Mouse (Mus musculus) midbrain, embryonic 13.5 days (tissue): ENCODE measurements around the gene Lfng. TPM values are rescaled to one million over a fixed set of nuclear protein-coding genes. Genes with fewer than 3 reads are reported as not detected.

Experiments used
- ATAC-seq: fragments of 200-750 bp; cut with Nextera tagmentation; 2 replicates; pipeline ENCODE4 v1.8.0; 2017; ENCODE audit warnings: mild to moderate bottlenecking, moderate TSS enrichment, moderate library complexity
- H3K27ac ChIP-seq: fragments of 300-500 bp; sonication (generic); 2 replicates; pipeline ENCODE4 v1.5.1; 2015; ENCODE audit warnings: inconsistent platforms, mild to moderate bottlenecking, moderate library complexity
- H3K27me3 ChIP-seq: fragments of 300-500 bp; sonication (generic); 2 replicates; pipeline ENCODE4 v1.6.1; 2015; ENCODE audit warnings: mild to moderate bottlenecking, inconsistent platforms
- H3K36me3 ChIP-seq: fragments of 300-500 bp; sonication (generic); 2 replicates; pipeline ENCODE4 v1.6.1; 2015; ENCODE audit warnings: mild to moderate bottlenecking, inconsistent platforms
- H3K4me1 ChIP-seq: fragments of 300-500 bp; sonication (generic); replicated peaks from 2 replicates; pipeline ENCODE4 v1.6.1; 2015; ENCODE audit warnings: inconsistent platforms
- H3K4me2 ChIP-seq: fragments of 300-500 bp; sonication (generic); replicated peaks from 2 replicates; pipeline ENCODE4 v1.6.1; 2015; ENCODE audit warnings: moderate library complexity, mild to moderate bottlenecking, inconsistent platforms
- H3K4me3 ChIP-seq: fragments of 300-500 bp; sonication (generic); replicated peaks from 2 replicates; pipeline ENCODE4 v1.5.1; 2015; ENCODE audit warnings: mild to moderate bottlenecking, inconsistent platforms
- H3K9ac ChIP-seq: fragments of 300-500 bp; sonication (generic); replicated peaks from 2 replicates; pipeline ENCODE4 v1.6.1; 2015; ENCODE audit warnings: mild to moderate bottlenecking, inconsistent platforms
- H3K9me3 ChIP-seq: fragments of 300-500 bp; sonication (generic); 2 replicates; pipeline ENCODE4 v1.6.1; 2016; ENCODE audit warnings: mild to moderate bottlenecking, inconsistent platforms
- WGBS: fragments of 180-500 bp; shearing (Covaris S2); methylation state at CpG from one replicate; pipeline ENCODE4 v1.1.7; 2015; 5-methylcytosine and 5-hydroxymethylcytosine counted together
- polyA plus RNA-seq: library from polyadenylated mRNA; unstranded; fragments of >200 nt; fragmentation: Nextera tagmentation; extraction: Ambion mirVana; gene quantifications from 2 replicates; pipeline ENCODE4 v1.2.1, GENCODE M21; 2015

Gene Lfng
- polyA plus RNA-seq, 1 experiment from 2014 or later: 25.0 TPM

DNA sequence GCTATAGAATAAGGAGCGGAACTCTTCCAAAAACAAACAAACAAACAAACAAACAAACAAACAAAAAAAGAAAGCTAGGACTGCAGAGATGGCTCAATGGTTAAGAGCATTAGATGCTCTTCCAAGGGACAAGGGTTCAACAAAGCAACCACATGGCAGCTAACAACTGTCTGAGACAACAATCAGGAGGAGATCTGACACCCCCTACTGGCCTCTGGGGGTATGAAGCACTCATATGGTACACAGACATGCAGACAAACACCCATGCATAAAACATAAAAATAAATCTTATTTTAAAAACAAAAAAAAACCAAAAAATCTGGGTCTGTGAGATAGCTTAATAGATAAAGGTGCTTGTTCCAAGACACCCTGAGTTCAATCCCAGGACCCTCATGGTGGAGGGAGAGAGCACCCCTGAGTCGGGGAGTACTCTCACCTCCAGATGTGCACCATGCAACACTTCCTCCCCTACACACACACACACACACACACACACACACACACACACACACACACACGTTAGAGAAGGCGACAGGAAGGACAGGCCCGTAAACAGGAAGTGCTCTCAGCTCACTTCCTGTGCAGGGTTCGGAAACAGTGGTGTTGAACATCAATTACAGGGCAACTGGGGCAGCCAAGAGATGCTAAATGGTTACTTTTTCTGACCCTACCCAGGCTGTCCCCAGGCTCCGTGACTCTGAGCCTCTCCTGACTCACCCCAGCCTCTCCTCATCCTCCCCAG is 29.4 kb downstream of the Lfng start:
- Histone ChIP-seq H3K27me3 (no peaks in the 10 kb centered on the region), H3K9me3 (no peaks in the 10 kb centered on the region), H3K27ac (0 out of 2 replicates have a peak overlapping the region, but pooled peaks have one; percentile 4), H3K9ac (no peak overlapping the region), H3K4me3 (no peak overlapping the region), H3K4me2 (no peak overlapping the region), H3K4me1 (peaks cover 36% of the 10 kb centered on the region), H3K36me3 (peaks cover 88% of the 10 kb centered on the region)
- ATAC-seq: no peak
- WGBS: 93% methylated on average over 7 of the region's 7 CpGs

DNA sequence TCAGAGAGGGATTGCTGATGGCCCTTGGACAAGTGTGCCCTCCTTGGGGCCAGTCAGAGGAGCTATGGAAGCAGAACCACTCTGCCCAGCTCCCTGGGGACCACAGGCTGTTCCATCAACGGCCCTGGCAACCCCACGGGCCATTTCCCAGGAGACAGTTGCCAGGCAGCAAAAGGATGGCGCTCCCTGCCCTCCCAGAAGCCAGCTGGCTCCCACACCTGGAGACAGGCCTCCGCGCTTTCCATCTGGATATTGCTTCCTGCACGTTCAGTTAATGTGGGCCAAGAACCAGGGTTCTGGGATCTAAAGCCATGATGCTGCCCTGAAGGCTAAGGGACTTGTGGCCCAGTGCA is 29.9 kb downstream of the Lfng start:
- Histone ChIP-seq H3K4me3 (no peak overlapping the region), H3K27ac (0 out of 2 replicates have a peak overlapping the region, but pooled peaks have one; percentile 4), H3K9me3 (no peaks in the 10 kb centered on the region), H3K36me3 (peaks cover 82% of the 10 kb centered on the region), H3K4me2 (no peak overlapping the region), H3K9ac (no peak overlapping the region), H3K27me3 (no peaks in the 10 kb centered on the region), H3K4me1 (peaks cover 42% of the 10 kb centered on the region)
- ATAC-seq: no peak
- WGBS: 79% methylated on average over 6 of the region's 6 CpGs

DNA sequence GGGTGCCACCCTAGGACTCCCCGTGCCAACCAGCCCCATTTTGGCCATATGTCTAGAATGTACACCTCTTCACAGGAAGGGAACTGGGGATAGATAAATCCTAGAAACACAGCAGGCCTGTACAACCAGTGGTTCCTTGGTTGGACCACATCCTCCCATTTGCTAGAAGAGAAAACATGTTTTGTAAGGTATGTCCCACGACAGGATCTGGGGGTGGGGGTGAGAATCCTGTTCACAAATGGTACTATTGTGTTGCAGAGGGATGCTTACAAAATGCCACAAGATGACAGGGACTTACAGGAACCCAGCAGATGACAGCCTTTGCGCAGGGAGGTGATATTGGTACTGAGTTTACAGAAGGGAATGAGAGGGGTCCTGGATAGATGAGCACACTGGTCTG is 30.9 kb downstream of the Lfng start:
- no peaks in the 10 kb centered on the region for H3K27me3 ChIP-seq
- H3K4me1 ChIP-seq: peaks cover 51% of the 10 kb centered on the region
- H3K9ac ChIP-seq: no peak overlapping the region
- peaks cover 73% of the 10 kb centered on the region for H3K36me3 ChIP-seq
- no peak overlapping the region for H3K4me3 ChIP-seq
- no peak overlapping the region for H3K27ac ChIP-seq
- H3K9me3 ChIP-seq: no peaks in the 10 kb centered on the region
- H3K4me2 ChIP-seq: no peak overlapping the region
- ATAC-seq: no peak
- WGBS: 97% methylated on average over 3 of the region's 3 CpGs

DNA sequence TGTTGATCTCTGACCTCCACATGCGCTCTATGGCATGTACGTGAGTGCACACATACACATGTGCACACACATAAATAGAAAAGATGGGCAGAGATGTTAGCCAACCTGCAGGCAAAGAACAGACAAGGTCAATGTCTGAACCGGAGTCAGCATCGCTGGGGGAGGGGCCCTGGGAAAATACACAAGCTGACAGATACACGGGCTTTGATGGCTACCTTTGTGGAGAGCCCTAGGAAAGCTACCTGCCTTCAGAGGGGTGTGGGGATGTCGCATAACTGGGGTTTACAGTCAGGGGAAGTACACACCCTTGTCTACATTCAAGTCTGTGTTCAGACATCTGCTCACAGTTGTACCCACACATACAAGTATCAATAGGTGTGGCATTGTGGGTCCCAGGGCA is 31.4 kb downstream of the Lfng start:
- ATAC-seq: no peak
- Histone ChIP-seq H3K9ac (no peak overlapping the region), H3K4me2 (no peak overlapping the region), H3K27me3 (no peaks in the 10 kb centered on the region), H3K9me3 (no peaks in the 10 kb centered on the region), H3K4me3 (no peak overlapping the region), H3K36me3 (peaks cover 68% of the 10 kb centered on the region), H3K4me1 (peaks cover 56% of the 10 kb centered on the region), H3K27ac (no peak overlapping the region)
- WGBS: 92% methylated on average over 6 of the region's 6 CpGs

DNA sequence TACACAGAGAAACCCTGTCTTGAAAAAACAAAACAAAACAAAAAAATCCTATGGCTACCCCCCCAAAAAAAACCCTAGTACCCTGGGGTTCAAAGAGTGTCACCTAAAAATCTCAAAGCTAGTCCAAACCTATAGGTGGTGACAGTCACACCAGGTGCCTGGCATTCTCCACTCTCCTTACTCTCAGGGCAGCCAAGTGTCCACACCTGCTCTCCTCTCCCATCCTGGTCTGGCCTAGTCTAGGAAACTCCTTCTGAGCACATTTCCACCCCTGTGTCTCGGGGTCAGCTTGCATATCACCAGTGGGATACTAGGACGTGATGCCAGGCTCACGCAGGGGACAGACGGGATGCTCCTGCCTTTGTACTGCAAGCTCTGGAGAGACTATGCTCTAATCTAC is 32.2 kb downstream of the Lfng start:
- H3K4me3 ChIP-seq: no peak overlapping the region
- no peak overlapping the region for H3K27ac ChIP-seq
- peaks cover 67% of the 10 kb centered on the region for H3K36me3 ChIP-seq
- peaks cover 62% of the 10 kb centered on the region for H3K4me1 ChIP-seq
- no peak for ATAC-seq
- no peaks in the 10 kb centered on the region for H3K9me3 ChIP-seq
- H3K27me3 ChIP-seq: no peaks in the 10 kb centered on the region
- no peak overlapping the region for H3K4me2 ChIP-seq
- H3K9ac ChIP-seq: no peak overlapping the region
- 93% methylated on average over 4 of the region's 4 CpGs for WGBS

DNA sequence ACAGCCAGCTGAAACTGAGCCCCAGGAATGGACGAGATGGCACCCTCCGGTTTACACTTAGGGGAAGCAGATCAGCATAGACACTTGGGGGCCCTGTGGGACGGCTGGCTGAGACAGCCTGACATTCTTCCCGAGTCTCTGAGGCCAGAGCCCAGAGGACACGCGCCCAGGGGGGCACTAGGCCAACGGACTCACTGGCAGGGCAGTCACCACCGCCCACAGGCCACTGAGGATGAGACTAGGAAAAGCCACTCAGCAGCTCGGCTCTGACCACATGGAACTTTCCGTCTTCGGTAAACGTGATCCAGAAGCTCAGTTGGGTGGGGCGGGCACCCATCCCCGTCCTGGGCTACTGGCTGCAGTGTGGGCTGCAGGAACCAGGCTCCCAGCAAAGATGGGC is 32.8 kb downstream of the Lfng start:
- H3K9me3 ChIP-seq: no peaks in the 10 kb centered on the region
- no peak overlapping the region for H3K9ac ChIP-seq
- H3K36me3 ChIP-seq: peaks cover 67% of the 10 kb centered on the region
- no peaks in the 10 kb centered on the region for H3K27me3 ChIP-seq
- H3K27ac ChIP-seq: no peak overlapping the region
- H3K4me1 ChIP-seq: peaks cover 67% of the 10 kb centered on the region
- H3K4me2 ChIP-seq: no peak overlapping the region
- H3K4me3 ChIP-seq: no peak overlapping the region
- ATAC-seq: no peak
- WGBS: 84% methylated on average over 14 of the region's 14 CpGs

DNA sequence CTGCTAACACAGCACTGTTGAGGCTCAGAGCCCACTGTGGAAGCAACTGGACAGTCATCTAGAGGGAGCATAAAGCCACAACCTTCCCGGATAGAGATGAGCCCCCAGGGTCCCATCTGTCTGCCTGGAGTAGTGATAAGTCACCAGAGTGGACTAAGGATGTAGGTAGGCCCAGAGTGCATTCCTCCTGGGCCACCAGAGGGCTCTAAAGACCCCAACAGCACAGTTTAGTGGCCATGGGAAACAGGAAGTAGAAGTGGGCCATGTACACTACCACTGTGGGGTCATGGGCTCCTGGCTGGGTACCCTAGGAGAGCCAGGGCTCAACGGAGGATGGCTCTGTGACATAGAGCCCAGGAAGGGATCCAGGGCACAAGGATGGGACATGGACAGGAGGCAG is 33.7 kb downstream of the Lfng start:
- Histone ChIP-seq H3K4me1 (peaks cover 77% of the 10 kb centered on the region), H3K9ac (no peak overlapping the region), H3K27me3 (no peaks in the 10 kb centered on the region), H3K36me3 (peaks cover 66% of the 10 kb centered on the region), H3K27ac (no peak overlapping the region), H3K9me3 (no peaks in the 10 kb centered on the region), H3K4me2 (no peak overlapping the region), H3K4me3 (no peak overlapping the region)
- WGBS: 90% methylated on average over 2 of the region's 2 CpGs
- ATAC-seq: peak; percentile 9

DNA sequence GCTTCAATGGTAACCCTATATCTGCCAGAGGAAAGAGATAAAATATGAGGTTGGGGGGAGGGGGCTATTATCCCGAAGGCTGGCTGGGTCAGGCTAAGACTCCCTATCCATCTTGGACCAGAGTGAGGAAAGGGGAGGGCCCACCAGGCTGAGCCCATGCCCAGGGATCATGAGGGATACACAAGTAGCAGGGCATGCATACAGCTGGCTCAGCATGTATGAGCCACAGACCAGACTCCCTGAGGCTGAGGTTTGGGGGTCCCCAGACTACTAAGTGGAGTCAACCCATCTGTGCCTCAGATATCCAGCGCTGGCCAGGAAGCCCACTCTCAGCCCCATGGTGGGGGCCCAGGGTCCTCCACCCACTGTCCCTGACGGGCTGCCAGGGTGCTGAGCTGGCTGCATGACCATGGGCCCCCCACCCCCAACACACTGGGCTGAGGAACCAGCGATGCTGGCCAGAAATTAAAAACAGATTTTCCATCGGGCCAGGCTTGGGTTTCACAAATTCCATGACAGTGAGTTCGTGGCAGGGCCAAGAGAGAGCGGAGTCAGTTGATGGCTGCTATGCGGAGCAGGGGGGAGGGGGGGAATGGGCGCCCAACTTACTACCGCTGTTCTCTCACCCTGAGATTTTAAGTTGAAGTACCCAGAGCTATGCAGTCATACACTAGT is 34.3 kb downstream of the Lfng start:
- H3K27me3 ChIP-seq: no peaks in the 10 kb centered on the region
- 0 out of 2 replicates have a peak overlapping the region, but pooled peaks have one; percentile 28 for H3K9ac ChIP-seq
- peak overlapping the region; percentile 47 for H3K27ac ChIP-seq
- H3K4me3 ChIP-seq: no peak overlapping the region
- H3K4me1 ChIP-seq: peaks cover 82% of the 10 kb centered on the region
- H3K9me3 ChIP-seq: no peaks in the 10 kb centered on the region
- H3K4me2 ChIP-seq: no peak overlapping the region
- 81% methylated on average over 10 of the region's 10 CpGs for WGBS
- peaks cover 62% of the 10 kb centered on the region for H3K36me3 ChIP-seq
- peak; percentile 28; the same call in 1 of the 2 replicates for ATAC-seq

DNA sequence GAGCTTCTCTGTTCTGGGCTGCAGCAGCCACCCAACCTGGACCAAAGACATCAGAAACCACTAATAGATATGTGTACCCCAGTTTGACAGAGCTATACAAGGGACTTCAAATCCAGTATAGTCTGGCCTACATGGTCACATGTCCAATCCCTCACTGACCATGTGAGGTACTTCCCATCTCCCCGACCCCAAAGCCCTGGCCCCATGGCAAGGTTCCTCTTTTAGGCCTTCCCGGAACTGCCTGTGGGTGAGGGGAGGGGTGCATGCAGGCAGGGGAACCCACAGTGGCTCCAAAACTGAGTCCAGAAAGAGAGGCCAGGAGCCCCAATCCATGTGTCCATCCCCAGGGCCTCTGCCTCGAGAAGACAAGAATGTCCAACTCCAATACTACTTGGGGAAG is 35.0 kb downstream of the Lfng start:
- 78% methylated on average over 3 of the region's 3 CpGs for WGBS
- no peak for ATAC-seq
- no peaks in the 10 kb centered on the region for H3K9me3 ChIP-seq
- H3K4me2 ChIP-seq: no peak overlapping the region
- H3K4me3 ChIP-seq: no peak overlapping the region
- 0 out of 2 replicates have a peak overlapping the region, but pooled peaks have one; percentile 28 for H3K9ac ChIP-seq
- peaks cover 58% of the 10 kb centered on the region for H3K36me3 ChIP-seq
- no peak overlapping the region for H3K27ac ChIP-seq
- no peaks in the 10 kb centered on the region for H3K27me3 ChIP-seq
- H3K4me1 ChIP-seq: peaks cover 86% of the 10 kb centered on the region

DNA sequence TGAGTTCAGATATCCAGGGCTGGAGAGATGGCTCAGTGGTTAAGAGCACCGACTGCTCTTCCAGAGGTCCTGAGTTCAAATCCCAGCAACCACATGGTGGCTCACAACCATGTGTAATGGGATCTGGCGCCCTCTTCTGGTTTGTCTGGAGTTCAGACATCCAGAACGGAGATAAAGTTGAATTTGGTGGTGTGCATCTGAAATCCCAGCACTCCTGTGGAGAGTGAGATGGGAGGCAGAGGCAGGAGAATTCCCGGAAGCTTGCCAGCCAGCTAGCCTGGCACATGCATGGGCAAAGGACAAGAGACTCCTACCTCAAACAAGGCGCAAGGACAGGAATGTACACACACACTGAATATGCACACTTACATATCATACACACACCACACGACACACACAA is 37.1 kb downstream of the Lfng start:
- no peak for ATAC-seq
- peak overlapping the region; percentile 81; the same call in 1 of the 2 replicates for H3K4me3 ChIP-seq
- no peak overlapping the region for H3K27ac ChIP-seq
- no peaks in the 10 kb centered on the region for H3K9me3 ChIP-seq
- no peaks in the 10 kb centered on the region for H3K27me3 ChIP-seq
- peaks cover 85% of the 10 kb centered on the region for H3K4me1 ChIP-seq
- peak overlapping the region; percentile 100 for H3K4me2 ChIP-seq
- peaks cover 37% of the 10 kb centered on the region for H3K36me3 ChIP-seq
- no peak overlapping the region for H3K9ac ChIP-seq
- 91% methylated on average over 6 of the region's 6 CpGs for WGBS

DNA sequence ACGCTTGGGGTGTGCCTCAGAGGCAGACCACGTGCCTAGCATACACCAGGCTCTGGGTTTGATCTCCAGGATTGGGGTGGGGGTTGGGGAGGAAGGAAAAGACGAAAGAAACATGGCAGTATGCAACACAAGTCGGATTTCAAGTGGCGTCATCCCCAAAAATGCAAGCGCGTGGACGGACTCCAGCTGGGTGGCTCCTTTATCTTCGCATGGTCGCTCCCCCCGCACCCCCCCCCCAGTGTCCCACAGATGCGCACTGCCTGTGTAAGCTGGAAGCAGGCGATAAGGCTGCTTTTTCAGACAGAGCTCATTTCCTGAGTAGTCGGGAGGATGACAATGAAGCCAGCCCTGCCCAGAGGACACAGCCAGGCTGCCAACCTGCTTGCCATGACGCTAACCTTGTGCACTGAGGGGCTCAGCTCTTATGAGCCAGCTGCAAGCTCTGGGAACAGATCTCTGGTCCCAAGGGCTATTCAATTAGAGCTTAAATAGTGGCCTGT is 37.6 kb downstream of the Lfng start:
- peak overlapping the region; percentile 100 for H3K9ac ChIP-seq

DNA sequence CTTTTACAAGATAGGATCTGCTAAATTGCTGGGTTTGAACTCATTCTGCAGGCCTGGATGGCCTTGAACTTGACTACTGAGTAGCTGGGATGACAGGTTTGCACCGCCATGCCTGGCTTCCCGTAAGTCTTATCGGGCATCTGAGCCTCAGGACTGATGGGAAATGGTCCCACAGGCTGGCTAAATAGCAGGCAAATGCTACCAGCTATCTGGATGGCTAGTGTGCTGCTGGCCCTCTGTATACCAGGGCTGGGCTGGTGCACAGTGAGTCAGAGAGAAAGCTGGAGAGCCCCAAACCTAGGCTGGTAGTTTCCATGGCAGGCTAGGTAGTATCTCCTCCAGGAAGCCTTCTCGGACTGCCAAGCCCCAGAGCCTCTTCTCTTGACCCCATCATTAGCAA is 38.3 kb downstream of the Lfng start:
- Histone ChIP-seq H3K4me3 (peak overlapping the region; percentile 81), H3K9ac (peak overlapping the region; percentile 100), H3K27ac (peak overlapping the region; percentile 65), H3K4me1 (peaks cover 83% of the 10 kb centered on the region), H3K9me3 (no peaks in the 10 kb centered on the region), H3K4me2 (peak overlapping the region; percentile 100), H3K27me3 (peaks cover 2% of the 10 kb centered on the region; the same call in 1 of the 2 replicates), H3K36me3 (peaks cover 26% of the 10 kb centered on the region)
- no peak for ATAC-seq
- 86% methylated on average over 4 of the region's 4 CpGs for WGBS

More for the DNA sequence above, 37.6 kb downstream of the Lfng start:
- Histone ChIP-seq H3K27me3 (no peaks in the 10 kb centered on the region), H3K4me1 (peaks cover 85% of the 10 kb centered on the region), H3K4me2 (peak overlapping the region; percentile 100), H3K9me3 (no peaks in the 10 kb centered on the region), H3K36me3 (peaks cover 33% of the 10 kb centered on the region), H3K27ac (peak overlapping the region; percentile 65), H3K4me3 (peak overlapping the region; percentile 81)
- WGBS: 80% methylated on average over 15 of the region's 15 CpGs
- no peak for ATAC-seq
